Mouse (Mus musculus): Measurements from ENCODE around the gene Ncaph2. TPM values are rescaled to one million over a fixed set of nuclear protein-coding genes. Genes with fewer than 3 reads are reported as not detected.

Gene Ncaph2
- polyA plus RNA-seq, 1 experiment from 2014 or later: 100 TPM

- H3K27ac ChIP-seq (ENCODE audit: low read length): no peak overlapping the region
- WGBS (ENCODE audit: insufficient replicate concordance): 81% methylated on average over 14 of the region's 14 CpGs
- H3K27me3 ChIP-seq (ENCODE audit: control insufficient read depth, insufficient read depth, low read depth, low read length): no peaks in the 10 kb centered on the region
- no peak overlapping the region for H3K9ac ChIP-seq (ENCODE audit: low read depth, low read length)
- no peak overlapping the region for H3K4me3 ChIP-seq (ENCODE audit: low read depth, low read length)
- H3K36me3 ChIP-seq (ENCODE audit: control insufficient read depth, insufficient read depth): no peaks in the 10 kb centered on the region
- H3K4me2 ChIP-seq (ENCODE audit: low read depth, low read length): no peak overlapping the region
- no peaks in the 10 kb centered on the region for H3K9me3 ChIP-seq (replicated peaks; ENCODE audit: control insufficient read depth, low read length)
- no peak for ATAC-seq (ENCODE audit: low read depth)
- H3K4me1 ChIP-seq (ENCODE audit: control insufficient read depth, low read depth, low read length): no peaks in the 10 kb centered on the region
Measured at GRCm38 (mm10) chr15:89336422-89336821, 19.1 kb upstream of the Ncaph2 start.

GRCm38 (mm10) chr15:89339696-89340095 is 15.8 kb upstream of the Ncaph2 start:
- H3K4me1 ChIP-seq (ENCODE audit: control insufficient read depth, low read depth, low read length): no peaks in the 10 kb centered on the region
- H3K27me3 ChIP-seq (ENCODE audit: control insufficient read depth, insufficient read depth, low read depth, low read length): no peaks in the 10 kb centered on the region
- H3K9ac ChIP-seq (ENCODE audit: low read depth, low read length): no peak overlapping the region
- no peak overlapping the region for H3K27ac ChIP-seq (ENCODE audit: low read length)
- H3K36me3 ChIP-seq (ENCODE audit: control insufficient read depth, insufficient read depth): no peaks in the 10 kb centered on the region
- 34% methylated on average over 2 of the region's 2 CpGs for WGBS (ENCODE audit: insufficient replicate concordance)
- no peak overlapping the region for H3K4me2 ChIP-seq (ENCODE audit: low read depth, low read length)
- ATAC-seq (ENCODE audit: low read depth): no peak
- no peaks in the 10 kb centered on the region for H3K9me3 ChIP-seq (replicated peaks; ENCODE audit: control insufficient read depth, low read length)
- no peak overlapping the region for H3K4me3 ChIP-seq (ENCODE audit: low read depth, low read length)

- no peak overlapping the region for H3K27ac ChIP-seq (ENCODE audit: low read length)
- no peaks in the 10 kb centered on the region for H3K27me3 ChIP-seq (ENCODE audit: control insufficient read depth, insufficient read depth, low read depth, low read length)
- H3K36me3 ChIP-seq (ENCODE audit: control insufficient read depth, insufficient read depth): no peaks in the 10 kb centered on the region
- WGBS (ENCODE audit: insufficient replicate concordance): 38% methylated on average over 3 of the region's 3 CpGs
- no peak overlapping the region for H3K4me3 ChIP-seq (ENCODE audit: low read depth, low read length)
- no peak overlapping the region for H3K9ac ChIP-seq (ENCODE audit: low read depth, low read length)
- no peak overlapping the region for H3K4me2 ChIP-seq (ENCODE audit: low read depth, low read length)
- H3K4me1 ChIP-seq (ENCODE audit: control insufficient read depth, low read depth, low read length): no peaks in the 10 kb centered on the region
- no peak for ATAC-seq (ENCODE audit: low read depth)
- no peaks in the 10 kb centered on the region for H3K9me3 ChIP-seq (replicated peaks; ENCODE audit: control insufficient read depth, low read length)
Measured at GRCm38 (mm10) chr15:89340136-89340535, 15.4 kb upstream of the Ncaph2 start.

- Histone ChIP-seq H3K27me3 (ENCODE audit: control insufficient read depth, insufficient read depth, low read depth, low read length) (no peaks in the 10 kb centered on the region), H3K4me3 (ENCODE audit: low read depth, low read length) (no peak overlapping the region), H3K9me3 (replicated peaks; ENCODE audit: control insufficient read depth, low read length) (no peaks in the 10 kb centered on the region), H3K9ac (ENCODE audit: low read depth, low read length) (no peak overlapping the region), H3K4me1 (ENCODE audit: control insufficient read depth, low read depth, low read length) (no peaks in the 10 kb centered on the region), H3K27ac (ENCODE audit: low read length) (no peak overlapping the region), H3K36me3 (ENCODE audit: control insufficient read depth, insufficient read depth) (no peaks in the 10 kb centered on the region), H3K4me2 (ENCODE audit: low read depth, low read length) (no peak overlapping the region)
- WGBS (ENCODE audit: insufficient replicate concordance): 25% methylated on average over 1 of the region's 1 CpGs
- no peak for ATAC-seq (ENCODE audit: low read depth)
Measured at GRCm38 (mm10) chr15:89341678-89342077, 13.8 kb upstream of the Ncaph2 start.

GRCm38 (mm10) chr15:89343325-89343724 is 12.2 kb upstream of the Ncaph2 start:
- Histone ChIP-seq H3K36me3 (ENCODE audit: control insufficient read depth, insufficient read depth) (no peaks in the 10 kb centered on the region), H3K4me1 (ENCODE audit: control insufficient read depth, low read depth, low read length) (no peaks in the 10 kb centered on the region), H3K9me3 (replicated peaks; ENCODE audit: control insufficient read depth, low read length) (no peaks in the 10 kb centered on the region), H3K9ac (ENCODE audit: low read depth, low read length) (no peak overlapping the region), H3K27me3 (ENCODE audit: control insufficient read depth, insufficient read depth, low read depth, low read length) (no peaks in the 10 kb centered on the region), H3K4me3 (ENCODE audit: low read depth, low read length) (no peak overlapping the region), H3K27ac (ENCODE audit: low read length) (no peak overlapping the region), H3K4me2 (ENCODE audit: low read depth, low read length) (no peak overlapping the region)
- ATAC-seq (ENCODE audit: low read depth): no peak
- WGBS (ENCODE audit: insufficient replicate concordance): 64% methylated on average over 3 of the region's 3 CpGs

GRCm38 (mm10) chr15:89350447-89350846 is 5.1 kb upstream of the Ncaph2 start:
- ATAC-seq (ENCODE audit: low read depth): no peak
- H3K9ac ChIP-seq (ENCODE audit: low read depth, low read length): no peak overlapping the region
- peaks cover 13% of the 10 kb centered on the region for H3K4me1 ChIP-seq (ENCODE audit: control insufficient read depth, low read depth, low read length)
- no peak overlapping the region for H3K4me2 ChIP-seq (ENCODE audit: low read depth, low read length)
- no peak overlapping the region for H3K27ac ChIP-seq (ENCODE audit: low read length)
- H3K36me3 ChIP-seq (ENCODE audit: control insufficient read depth, insufficient read depth): peaks cover 29% of the 10 kb centered on the region
- no peak overlapping the region for H3K4me3 ChIP-seq (ENCODE audit: low read depth, low read length)
- H3K9me3 ChIP-seq (replicated peaks; ENCODE audit: control insufficient read depth, low read length): no peaks in the 10 kb centered on the region
- 78% methylated on average over 5 of the region's 5 CpGs for WGBS (ENCODE audit: insufficient replicate concordance)
- no peaks in the 10 kb centered on the region for H3K27me3 ChIP-seq (ENCODE audit: control insufficient read depth, insufficient read depth, low read depth, low read length)

GRCm38 (mm10) chr15:89351302-89351701 is 4.2 kb upstream of the Ncaph2 start:
- H3K9me3 ChIP-seq (replicated peaks; ENCODE audit: control insufficient read depth, low read length): no peaks in the 10 kb centered on the region
- no peak overlapping the region for H3K9ac ChIP-seq (ENCODE audit: low read depth, low read length)
- peaks cover 13% of the 10 kb centered on the region for H3K4me1 ChIP-seq (ENCODE audit: control insufficient read depth, low read depth, low read length)
- no peak overlapping the region for H3K4me3 ChIP-seq (ENCODE audit: low read depth, low read length)
- no peak overlapping the region for H3K27ac ChIP-seq (ENCODE audit: low read length)
- no peaks in the 10 kb centered on the region for H3K27me3 ChIP-seq (ENCODE audit: control insufficient read depth, insufficient read depth, low read depth, low read length)
- peaks cover 29% of the 10 kb centered on the region for H3K36me3 ChIP-seq (ENCODE audit: control insufficient read depth, insufficient read depth)
- H3K4me2 ChIP-seq (ENCODE audit: low read depth, low read length): no peak overlapping the region
- 88% methylated on average over 15 of the region's 15 CpGs for WGBS (ENCODE audit: insufficient replicate concordance)
- ATAC-seq (ENCODE audit: low read depth): no peak

- no peak overlapping the region for H3K27ac ChIP-seq (ENCODE audit: low read length)
- peaks cover 29% of the 10 kb centered on the region for H3K36me3 ChIP-seq (ENCODE audit: control insufficient read depth, insufficient read depth)
- H3K27me3 ChIP-seq (ENCODE audit: control insufficient read depth, insufficient read depth, low read depth, low read length): no peaks in the 10 kb centered on the region
- ATAC-seq (ENCODE audit: low read depth): no peak
- no peaks in the 10 kb centered on the region for H3K9me3 ChIP-seq (replicated peaks; ENCODE audit: control insufficient read depth, low read length)
- no peak overlapping the region for H3K9ac ChIP-seq (ENCODE audit: low read depth, low read length)
- no peak overlapping the region for H3K4me2 ChIP-seq (ENCODE audit: low read depth, low read length)
- peaks cover 13% of the 10 kb centered on the region for H3K4me1 ChIP-seq (ENCODE audit: control insufficient read depth, low read depth, low read length)
- 88% methylated on average over 14 of the region's 14 CpGs for WGBS (ENCODE audit: insufficient replicate concordance)
- no peak overlapping the region for H3K4me3 ChIP-seq (ENCODE audit: low read depth, low read length)
Measured at GRCm38 (mm10) chr15:89352054-89352453, 3.5 kb upstream of the Ncaph2 start.

- peaks cover 29% of the 10 kb centered on the region for H3K36me3 ChIP-seq (ENCODE audit: control insufficient read depth, insufficient read depth)
- no peak overlapping the region for H3K27ac ChIP-seq (ENCODE audit: low read length)
- WGBS (ENCODE audit: insufficient replicate concordance): 92% methylated on average over 12 of the region's 12 CpGs
- no peak overlapping the region for H3K4me3 ChIP-seq (ENCODE audit: low read depth, low read length)
- no peak overlapping the region for H3K9ac ChIP-seq (ENCODE audit: low read depth, low read length)
- H3K4me2 ChIP-seq (ENCODE audit: low read depth, low read length): no peak overlapping the region
- no peak for ATAC-seq (ENCODE audit: low read depth)
- H3K4me1 ChIP-seq (ENCODE audit: control insufficient read depth, low read depth, low read length): peaks cover 19% of the 10 kb centered on the region
- no peaks in the 10 kb centered on the region for H3K9me3 ChIP-seq (replicated peaks; ENCODE audit: control insufficient read depth, low read length)
- H3K27me3 ChIP-seq (ENCODE audit: control insufficient read depth, insufficient read depth, low read depth, low read length): no peaks in the 10 kb centered on the region
Measured at GRCm38 (mm10) chr15:89352795-89353194, 2.7 kb upstream of the Ncaph2 start.

All from liver, embryonic 16.5 days (tissue).